Mouse (Mus musculus) heart, adult 9 months (tissue): ENCODE measurements around the gene Olfr494.

ENCODE experiments used
- DNase-seq, 2 experiments: peaks; one replicate each; pipeline ENCODE4 v3.0.0; 2022; ENCODE audit warnings: low spot score in 2 of 2

The Olfr494 gene

DNA sequence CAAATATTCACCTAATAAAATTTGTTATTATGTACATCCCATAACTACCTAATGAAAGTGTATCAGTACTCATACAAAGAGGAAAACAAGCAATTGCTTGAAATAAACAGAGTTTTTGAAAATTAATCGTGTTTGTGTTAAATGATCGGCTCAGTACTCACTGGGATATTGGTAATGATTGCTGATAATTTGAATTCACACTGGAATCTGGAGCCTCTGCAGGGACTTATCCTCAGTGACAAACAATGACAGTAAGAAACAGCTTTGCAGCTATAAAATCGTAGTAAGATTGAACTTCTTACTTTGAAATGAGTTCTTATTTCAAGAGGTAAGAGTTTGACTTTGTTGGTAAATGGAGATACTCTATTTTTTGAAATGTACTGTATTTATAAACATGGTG is at the start of gene Olfr494:
Gene Olfr494, plus strand, starts transcription at position 301 of the 400 bp plus-strand sequence.
- no peak for DNase-seq

- DNase-seq, result no peak
Observed at GRCm38 (mm10) chr7:108323574-108323973, 41.6 kb upstream of the Olfr494 start, which contains the start of gene Olfr492. Olfr492 (minus strand) TSS chr7:108323674.

DNA sequence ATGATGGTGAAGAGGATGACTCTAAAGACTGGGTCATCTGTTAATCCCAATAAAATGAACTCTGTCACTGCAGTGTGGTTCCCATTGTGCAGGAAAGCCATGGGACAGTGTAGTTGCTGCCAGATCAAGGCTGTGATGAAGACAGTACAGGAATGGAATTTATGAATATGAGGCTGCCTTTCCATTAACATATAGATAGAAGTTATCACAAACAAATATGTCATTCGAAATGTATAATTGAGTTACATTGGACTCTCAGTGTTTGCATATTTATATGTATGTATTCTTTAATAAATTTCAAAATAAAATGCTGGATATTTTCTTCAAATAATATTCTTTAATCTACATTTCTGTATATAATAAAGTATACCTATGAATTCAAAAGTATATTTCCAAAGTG is 18.3 kb upstream of the Olfr494 start, which contains the start of gene Olfr493:
Gene Olfr493, minus strand, starts transcription at position 101 of the 400 bp plus-strand sequence.
- no peak for DNase-seq

GRCm38 (mm10) chr7:108392867-108393266 is 27.7 kb downstream of the Olfr494 start, which contains the start of gene Olfr495:
Olfr495 (plus strand) TSS chr7:108393167.
- DNase-seq, result no peak
